Mouse (Mus musculus): Measurements from ENCODE around the gene Kri1. TPM values are rescaled to one million over a fixed set of nuclear protein-coding genes. Genes with fewer than 3 reads are reported as not detected.
A peak's percentile ranks its signal among the peaks of the same experiment; 100 is the strongest.

Kri1 gene
- polyA plus RNA-seq, 1 experiment from 2014 or later = 15.6 TPM

- Histone ChIP-seq H3K27ac (peak overlapping the region; percentile 57), H3K9ac (peak overlapping the region; percentile 61), H3K9me3 (ENCODE audit: control insufficient read depth, low read length) (no peaks in the 10 kb centered on the region), H3K4me3 (replicated peaks; ENCODE audit: low read length) (peak overlapping the region; percentile 44), H3K4me1 (replicated peaks; ENCODE audit: control insufficient read depth, insufficient read depth, low read length) (peaks cover 15% of the 10 kb centered on the region; the same call in 1 of the 2 replicates), H3K27me3 (ENCODE audit: control insufficient read depth, insufficient read depth, low read length) (peaks cover 65% of the 10 kb centered on the region), H3K4me2 (replicated peaks) (peak overlapping the region; percentile 83), H3K36me3 (replicated peaks; ENCODE audit: control insufficient read depth, insufficient read depth) (no peaks in the 10 kb centered on the region)
- DNase-seq (ENCODE audit: low spot score) (no peak), ATAC-seq (ENCODE audit: low FRiP score) (no peak)
- WGBS = 4% methylated on average over 42 of the region's 42 CpGs
These were observed 43.8 kb downstream of the Kri1 start for GRCm38 (mm10) chr9:21243826-21244427.

DNA sequence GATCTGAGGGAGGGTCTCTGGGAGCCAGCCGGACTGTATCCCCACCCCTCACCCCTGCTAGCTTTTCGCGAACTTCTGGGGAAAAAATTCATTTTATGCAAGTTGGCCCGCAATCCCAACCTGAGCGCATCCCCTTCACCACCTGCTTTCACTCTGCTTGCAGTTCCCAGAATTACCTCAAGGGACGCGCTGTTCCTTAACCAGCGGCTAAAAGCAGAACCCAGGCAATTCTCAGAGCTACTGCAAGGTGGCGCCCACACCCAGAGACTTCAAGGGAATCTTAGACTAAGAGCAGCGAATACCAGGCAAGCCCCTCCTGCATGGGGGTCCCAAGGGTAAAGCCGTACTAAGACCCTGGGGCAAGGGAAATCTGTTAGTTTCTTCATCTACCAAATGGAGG is 46.4 kb downstream of the Kri1 start:
- WGBS = 2% methylated on average over 11 of the region's 11 CpGs
- Histone ChIP-seq H3K27me3 (ENCODE audit: control insufficient read depth, insufficient read depth, low read length) (peaks cover 43% of the 10 kb centered on the region), H3K9ac (no peak overlapping the region), H3K4me1 (replicated peaks; ENCODE audit: control insufficient read depth, insufficient read depth, low read length) (peaks cover 25% of the 10 kb centered on the region), H3K36me3 (replicated peaks; ENCODE audit: control insufficient read depth, insufficient read depth) (no peaks in the 10 kb centered on the region; the same call in 1 of the 2 replicates), H3K9me3 (ENCODE audit: control insufficient read depth, low read length) (no peaks in the 10 kb centered on the region), H3K4me2 (replicated peaks) (no peak overlapping the region), H3K4me3 (replicated peaks; ENCODE audit: low read length) (no peak overlapping the region), H3K27ac (no peak overlapping the region)
- no peak for ATAC-seq (ENCODE audit: low FRiP score)
- peak; percentile 84 for DNase-seq (ENCODE audit: low spot score)

DNA sequence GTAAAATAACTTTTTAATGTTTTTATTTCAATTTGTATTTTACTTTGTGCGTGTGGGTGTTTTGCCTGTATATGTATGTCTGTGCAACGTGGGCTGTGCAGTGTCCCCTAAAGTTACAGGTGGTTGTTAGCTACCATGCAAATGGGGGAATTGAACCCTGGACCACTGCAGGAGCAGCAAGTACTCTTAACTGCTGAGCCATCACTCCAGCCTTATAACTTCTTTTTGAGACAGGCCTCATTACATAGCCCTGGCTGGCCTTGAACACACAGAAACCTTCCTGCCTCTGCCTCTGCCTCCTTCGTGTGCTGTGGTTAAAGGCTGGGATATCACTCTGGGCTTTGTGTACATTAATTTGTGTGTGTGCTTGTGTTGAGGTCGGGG is 48.3 kb downstream of the Kri1 start:
- ATAC-seq (ENCODE audit: low FRiP score) (no peak), DNase-seq (ENCODE audit: low spot score) (no peak)
- Histone ChIP-seq H3K4me3 (replicated peaks; ENCODE audit: low read length) (peak overlapping the region; percentile 92), H3K27ac (no peak overlapping the region), H3K4me2 (replicated peaks) (peak overlapping the region; percentile 65), H3K36me3 (replicated peaks; ENCODE audit: control insufficient read depth, insufficient read depth) (peaks cover 10% of the 10 kb centered on the region), H3K4me1 (replicated peaks; ENCODE audit: control insufficient read depth, insufficient read depth, low read length) (peaks cover 28% of the 10 kb centered on the region), H3K9ac (peak overlapping the region; percentile 98), H3K27me3 (ENCODE audit: control insufficient read depth, insufficient read depth, low read length) (peaks cover 25% of the 10 kb centered on the region), H3K9me3 (ENCODE audit: control insufficient read depth, low read length) (no peaks in the 10 kb centered on the region)
- WGBS = 35% methylated on average over 4 of the region's 4 CpGs

GRCm38 (mm10) chr9:21238733-21239464 is 48.9 kb downstream of the Kri1 start, which contains the start of gene Keap1:
Keap1 (minus strand) TSS chr9:21239361.
- peaks cover 19% of the 10 kb centered on the region for H3K27me3 ChIP-seq (ENCODE audit: control insufficient read depth, insufficient read depth, low read length)
- peaks cover 22% of the 10 kb centered on the region for H3K4me1 ChIP-seq (replicated peaks; ENCODE audit: control insufficient read depth, insufficient read depth, low read length)
- WGBS = under 1% methylated on average over 80 of the region's 90 CpGs
- peak within 1 kb of the TSS; percentile 90 for H3K27ac ChIP-seq
- H3K9ac ChIP-seq = peak within 1 kb of the TSS; percentile 98
- peak within 1 kb of the TSS; percentile 92 for H3K4me3 ChIP-seq (replicated peaks; ENCODE audit: low read length)
- peak within 1 kb of the TSS; percentile 65 for H3K4me2 ChIP-seq (replicated peaks)
- DNase-seq (ENCODE audit: low spot score) (peak; percentile 71), ATAC-seq (ENCODE audit: low FRiP score) (peak; percentile 86)
- H3K9me3 ChIP-seq (ENCODE audit: control insufficient read depth, low read length) = no peaks in the 10 kb centered on the region
- H3K36me3 ChIP-seq (replicated peaks; ENCODE audit: control insufficient read depth, insufficient read depth) = peaks cover 15% of the 10 kb centered on the region

GRCm38 (mm10) chr9:21238004-21238732 is 49.6 kb downstream of the Kri1 start:
- Histone ChIP-seq H3K27ac (peak overlapping the region; percentile 90), H3K4me2 (replicated peaks) (peak overlapping the region; percentile 65), H3K27me3 (ENCODE audit: control insufficient read depth, insufficient read depth, low read length) (peaks cover 12% of the 10 kb centered on the region), H3K4me1 (replicated peaks; ENCODE audit: control insufficient read depth, insufficient read depth, low read length) (peaks cover 21% of the 10 kb centered on the region), H3K36me3 (replicated peaks; ENCODE audit: control insufficient read depth, insufficient read depth) (peaks cover 23% of the 10 kb centered on the region), H3K9ac (peak overlapping the region; percentile 98), H3K9me3 (ENCODE audit: control insufficient read depth, low read length) (no peaks in the 10 kb centered on the region), H3K4me3 (replicated peaks; ENCODE audit: low read length) (peak overlapping the region; percentile 92)
- DNase-seq (ENCODE audit: low spot score) = no peak
- 2% methylated on average over 30 of the region's 31 CpGs for WGBS
- ATAC-seq (ENCODE audit: low FRiP score) = no peak; the same call in 1 of the 2 replicates

DNA sequence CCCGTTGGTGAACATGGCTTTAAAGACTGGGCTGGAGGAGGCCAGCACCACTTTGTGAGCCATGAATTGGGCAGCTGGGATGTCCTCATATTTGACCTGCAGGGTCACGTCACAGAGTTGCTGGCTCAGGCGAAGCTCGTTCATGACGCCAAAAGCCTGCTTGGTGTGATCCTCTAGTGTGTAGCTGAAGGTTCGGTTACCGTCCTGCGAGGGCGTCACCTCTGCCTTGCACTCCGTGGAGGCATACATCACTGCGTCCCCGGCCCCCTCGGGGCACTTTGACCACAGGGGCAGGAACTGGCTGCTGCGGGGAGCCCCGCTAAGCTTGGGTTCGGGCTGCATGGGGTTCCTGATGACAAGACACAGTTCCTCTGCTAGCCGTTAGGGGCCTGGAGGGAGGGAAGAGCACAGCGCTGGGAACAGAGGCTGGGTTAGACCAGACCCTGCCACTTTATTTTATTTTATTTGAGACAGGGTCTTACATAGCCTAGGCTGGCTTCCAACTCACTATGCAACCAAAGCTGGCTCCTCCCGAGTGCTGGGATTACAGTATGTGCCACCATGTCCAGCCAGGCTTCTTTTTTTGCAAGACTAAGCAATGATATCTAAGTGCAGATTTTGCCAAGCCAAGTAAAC is 50.3 kb downstream of the Kri1 start:
- Histone ChIP-seq H3K36me3 (replicated peaks; ENCODE audit: control insufficient read depth, insufficient read depth) (peaks cover 29% of the 10 kb centered on the region), H3K27me3 (ENCODE audit: control insufficient read depth, insufficient read depth, low read length) (peaks cover 5% of the 10 kb centered on the region; the same call in 1 of the 2 replicates), H3K27ac (peak overlapping the region; percentile 90), H3K4me3 (replicated peaks; ENCODE audit: low read length) (peak overlapping the region; percentile 92), H3K4me1 (replicated peaks; ENCODE audit: control insufficient read depth, insufficient read depth, low read length) (peaks cover 21% of the 10 kb centered on the region), H3K9me3 (ENCODE audit: control insufficient read depth, low read length) (no peaks in the 10 kb centered on the region), H3K9ac (peak overlapping the region; percentile 98), H3K4me2 (replicated peaks) (peak overlapping the region; percentile 65)
- ATAC-seq (ENCODE audit: low FRiP score) = 0 out of 2 replicates have a peak, but pooled peaks have one; percentile 7
- peak; percentile 52 for DNase-seq (ENCODE audit: low spot score)
- WGBS = 20% methylated on average over 19 of the region's 19 CpGs

- 0 out of 2 replicates have a peak, but pooled peaks cover under 1% of the 10 kb centered on the region for H3K27me3 ChIP-seq (ENCODE audit: control insufficient read depth, insufficient read depth, low read length)
- peak overlapping the region; percentile 92 for H3K4me3 ChIP-seq (replicated peaks; ENCODE audit: low read length)
- H3K4me2 ChIP-seq (replicated peaks) = peak overlapping the region; percentile 65
- H3K9ac ChIP-seq = peak overlapping the region; percentile 98
- no peak overlapping the region; the same call in 1 of the 2 replicates for H3K27ac ChIP-seq
- peaks cover 30% of the 10 kb centered on the region for H3K36me3 ChIP-seq (replicated peaks; ENCODE audit: control insufficient read depth, insufficient read depth)
- 81% methylated on average over 25 of the region's 25 CpGs for WGBS
- no peak for ATAC-seq (ENCODE audit: low FRiP score)
- no peak for DNase-seq (ENCODE audit: low spot score)
- H3K4me1 ChIP-seq (replicated peaks; ENCODE audit: control insufficient read depth, insufficient read depth, low read length) = peaks cover 21% of the 10 kb centered on the region
- H3K9me3 ChIP-seq (ENCODE audit: control insufficient read depth, low read length) = no peaks in the 10 kb centered on the region
These were observed 50.8 kb downstream of the Kri1 start for GRCm38 (mm10) chr9:21236991-21237367.

GRCm38 (mm10) chr9:21235341-21235740 is 52.4 kb downstream of the Kri1 start:
- no peak overlapping the region for H3K9ac ChIP-seq
- peaks cover 44% of the 10 kb centered on the region for H3K36me3 ChIP-seq (replicated peaks; ENCODE audit: control insufficient read depth, insufficient read depth)
- H3K27me3 ChIP-seq (ENCODE audit: control insufficient read depth, insufficient read depth, low read length) = no peaks in the 10 kb centered on the region
- WGBS = 82% methylated on average over 4 of the region's 4 CpGs
- ATAC-seq (ENCODE audit: low FRiP score) = no peak
- no peak overlapping the region for H3K4me2 ChIP-seq (replicated peaks)
- peaks cover 21% of the 10 kb centered on the region for H3K4me1 ChIP-seq (replicated peaks; ENCODE audit: control insufficient read depth, insufficient read depth, low read length)
- H3K4me3 ChIP-seq (replicated peaks; ENCODE audit: low read length) = no peak overlapping the region
- no peaks in the 10 kb centered on the region for H3K9me3 ChIP-seq (ENCODE audit: control insufficient read depth, low read length)
- DNase-seq (ENCODE audit: low spot score) = no peak
- H3K27ac ChIP-seq = no peak overlapping the region
